Mouse (Mus musculus): ENCODE measurements around the gene Rap1a. TPM values are rescaled to one million over a fixed set of nuclear protein-coding genes. Genes with fewer than 3 reads are reported as not detected.

Gene Rap1a
- polyA plus RNA-seq, 1 experiment: 15.1 TPM

DNA sequence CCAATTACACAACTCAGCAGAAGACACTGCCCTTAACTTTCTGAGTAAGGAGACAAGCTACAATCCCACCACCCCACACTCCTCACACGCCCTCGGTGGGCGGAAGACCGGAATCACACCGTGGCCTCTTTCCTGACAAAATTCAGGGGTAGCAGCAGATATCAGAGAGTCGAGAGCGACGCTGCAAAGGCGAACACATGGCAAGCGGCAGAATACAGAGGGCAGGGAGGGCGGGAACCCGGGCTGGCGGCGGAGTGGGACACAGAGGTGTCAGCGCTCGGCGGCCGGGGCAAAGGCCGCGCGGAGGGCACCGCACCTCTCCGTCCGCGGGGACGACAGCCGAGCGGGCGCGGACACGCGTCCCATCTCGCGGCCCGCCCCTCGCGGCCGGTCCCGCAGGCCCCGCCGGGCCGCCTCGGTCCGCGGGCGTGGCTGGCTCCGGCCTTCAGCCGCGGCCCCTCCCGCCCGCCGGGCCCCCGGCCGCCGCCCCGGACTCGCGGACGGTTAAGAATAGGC, 403 bp downstream of the Rap1a start:
- Histone ChIP-seq H3K36me3 (ENCODE audit: control insufficient read depth, insufficient read depth) (no peaks in the 10 kb centered on the region), H3ac (ENCODE audit: control insufficient read depth, insufficient read length, low read depth) (peak overlapping the region; percentile 93), H3K27me3 (ENCODE audit: control insufficient read depth, insufficient read depth, insufficient read length) (no peaks in the 10 kb centered on the region), H3K79me3 (ENCODE audit: low read depth) (peaks cover 49% of the 10 kb centered on the region), H3K4me3 (ENCODE audit: insufficient read depth, poor library complexity, severe bottlenecking) (peak overlapping the region; percentile 66), H3K79me2 (ENCODE audit: control insufficient read depth, insufficient read depth) (peaks cover 54% of the 10 kb centered on the region)
- TF ChIP-seq USF1 (IDR thresholded peaks at IDR 0.05; ENCODE audit: low read depth) (no peak), CTCF (IDR thresholded peaks at IDR 0.05; ENCODE audit: control insufficient read depth, insufficient read depth, insufficient read length) (no peak), FOSL1 (IDR thresholded peaks at IDR 0.05; ENCODE audit: insufficient read depth, low read length, poor library complexity, severe bottlenecking) (no peak), CEBPB (IDR thresholded peaks at IDR 0.05; ENCODE audit: low read depth) (no peak), MYOD1 (IDR thresholded peaks at IDR 0.05; ENCODE audit: control insufficient read depth, insufficient read length, low read depth) (no peak), MYOG (IDR thresholded peaks at IDR 0.05; ENCODE audit: control insufficient read depth, extremely low read depth, insufficient read length) (no peak), MAX (IDR thresholded peaks at IDR 0.05) (peak; percentile 23)

DNA sequence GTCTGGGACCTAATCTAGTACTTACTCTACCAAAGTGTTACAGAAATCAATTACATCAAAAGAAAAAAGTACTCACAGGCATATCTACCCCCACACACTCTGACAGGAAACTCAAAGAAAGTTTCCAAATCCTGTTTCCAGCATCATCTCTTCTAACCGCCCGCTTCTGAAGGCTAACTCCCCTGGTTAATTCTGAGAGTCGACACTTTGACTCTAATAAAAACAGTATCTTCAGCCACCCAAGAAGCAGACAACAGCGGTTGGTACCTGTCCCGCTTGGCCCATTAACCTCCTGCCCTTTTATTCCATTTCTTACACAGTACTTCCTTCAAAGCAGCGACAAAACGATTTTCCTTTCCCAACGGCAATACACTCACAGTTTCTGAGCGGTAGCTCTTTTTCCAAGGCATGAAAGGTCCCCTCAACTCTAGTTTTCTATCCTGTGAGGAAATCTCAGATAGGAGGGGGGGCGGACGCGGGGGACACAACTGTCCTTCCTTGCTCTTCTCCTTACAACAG, 921 bp downstream of the Rap1a start:
- Histone ChIP-seq H3K27me3 (ENCODE audit: control insufficient read depth, insufficient read depth, insufficient read length) (no peaks in the 10 kb centered on the region), H3K36me3 (ENCODE audit: control insufficient read depth, insufficient read depth) (no peaks in the 10 kb centered on the region), H3K79me3 (ENCODE audit: low read depth) (peaks cover 53% of the 10 kb centered on the region), H3K4me3 (ENCODE audit: insufficient read depth, poor library complexity, severe bottlenecking) (peak overlapping the region; percentile 66), H3K79me2 (ENCODE audit: control insufficient read depth, insufficient read depth) (peaks cover 59% of the 10 kb centered on the region), H3ac (ENCODE audit: control insufficient read depth, insufficient read length, low read depth) (peak overlapping the region; percentile 93)
- TF ChIP-seq CTCF (IDR thresholded peaks at IDR 0.05; ENCODE audit: control insufficient read depth, insufficient read depth, insufficient read length): no peak
- TF ChIP-seq MYOG (IDR thresholded peaks at IDR 0.05; ENCODE audit: control insufficient read depth, extremely low read depth, insufficient read length): no peak
- no peak for TF ChIP-seq CEBPB (IDR thresholded peaks at IDR 0.05; ENCODE audit: low read depth)
- TF ChIP-seq MAX (IDR thresholded peaks at IDR 0.05): no peak
- TF ChIP-seq USF1 (IDR thresholded peaks at IDR 0.05; ENCODE audit: low read depth): no peak
- TF ChIP-seq MYOD1 (IDR thresholded peaks at IDR 0.05; ENCODE audit: control insufficient read depth, insufficient read length, low read depth): no peak
- TF ChIP-seq FOSL1 (IDR thresholded peaks at IDR 0.05; ENCODE audit: insufficient read depth, low read length, poor library complexity, severe bottlenecking): no peak

DNA sequence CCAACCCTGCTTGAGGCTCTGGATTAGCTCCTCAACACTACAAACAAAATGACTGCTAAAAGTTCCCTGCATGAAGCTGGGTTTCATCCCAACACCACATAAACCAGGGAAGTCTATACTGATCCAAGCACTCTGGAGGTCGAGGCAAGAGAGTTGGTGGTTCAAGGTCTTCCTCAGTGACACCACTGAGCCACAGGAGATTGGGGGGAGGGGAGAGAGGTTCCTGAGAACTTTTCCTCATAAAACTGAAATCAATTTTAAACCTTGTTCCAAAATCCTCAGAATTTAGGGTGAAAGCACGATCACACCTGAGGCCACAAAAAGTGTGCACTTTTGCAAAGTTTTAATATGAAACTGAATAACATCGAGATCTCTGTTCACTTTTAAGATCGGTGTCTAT, 1.8 kb downstream of the Rap1a start:
- Histone ChIP-seq H3K4me3 (ENCODE audit: insufficient read depth, poor library complexity, severe bottlenecking) (no peak overlapping the region), H3K27me3 (ENCODE audit: control insufficient read depth, insufficient read depth, insufficient read length) (no peaks in the 10 kb centered on the region), H3ac (ENCODE audit: control insufficient read depth, insufficient read length, low read depth) (no peak overlapping the region), H3K79me2 (ENCODE audit: control insufficient read depth, insufficient read depth) (peaks cover 67% of the 10 kb centered on the region), H3K79me3 (ENCODE audit: low read depth) (peaks cover 61% of the 10 kb centered on the region), H3K36me3 (ENCODE audit: control insufficient read depth, insufficient read depth) (no peaks in the 10 kb centered on the region)
- no peak for TF ChIP-seq FOSL1 (IDR thresholded peaks at IDR 0.05; ENCODE audit: insufficient read depth, low read length, poor library complexity, severe bottlenecking)
- no peak for TF ChIP-seq USF1 (IDR thresholded peaks at IDR 0.05; ENCODE audit: low read depth)
- no peak for TF ChIP-seq MAX (IDR thresholded peaks at IDR 0.05)
- no peak for TF ChIP-seq MYOG (IDR thresholded peaks at IDR 0.05; ENCODE audit: control insufficient read depth, extremely low read depth, insufficient read length)

DNA sequence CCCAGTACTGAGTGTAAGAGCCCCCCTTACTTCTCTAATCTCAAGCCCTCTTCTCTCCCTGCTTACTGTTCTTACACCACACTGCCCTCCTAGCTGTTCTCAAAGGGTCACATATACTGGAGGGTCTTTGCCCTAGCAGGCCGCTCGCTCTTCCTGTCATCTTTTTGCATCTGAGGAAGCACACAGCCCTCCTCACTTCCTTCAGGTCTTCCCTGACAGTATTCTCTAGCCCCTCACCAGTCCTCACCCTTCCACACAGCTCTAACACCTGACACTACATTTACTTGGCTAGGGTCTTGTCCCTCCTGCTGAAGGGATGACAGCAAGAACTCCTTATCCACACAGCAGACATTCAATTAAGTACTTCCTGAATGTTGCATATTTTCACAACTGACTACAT, 2.4 kb downstream of the Rap1a start:
- TF ChIP-seq MYOG (IDR thresholded peaks at IDR 0.05; ENCODE audit: control insufficient read depth, extremely low read depth, insufficient read length) (no peak), CEBPB (IDR thresholded peaks at IDR 0.05; ENCODE audit: low read depth) (no peak), CTCF (IDR thresholded peaks at IDR 0.05; ENCODE audit: control insufficient read depth, insufficient read depth, insufficient read length) (no peak), USF1 (IDR thresholded peaks at IDR 0.05; ENCODE audit: low read depth) (no peak), MAX (IDR thresholded peaks at IDR 0.05) (no peak), MYOD1 (IDR thresholded peaks at IDR 0.05; ENCODE audit: control insufficient read depth, insufficient read length, low read depth) (no peak), FOSL1 (IDR thresholded peaks at IDR 0.05; ENCODE audit: insufficient read depth, low read length, poor library complexity, severe bottlenecking) (no peak)
- no peak overlapping the region for H3ac ChIP-seq (ENCODE audit: control insufficient read depth, insufficient read length, low read depth)
- peaks cover 73% of the 10 kb centered on the region for H3K79me2 ChIP-seq (ENCODE audit: control insufficient read depth, insufficient read depth)
- H3K27me3 ChIP-seq (ENCODE audit: control insufficient read depth, insufficient read depth, insufficient read length): no peaks in the 10 kb centered on the region
- H3K4me3 ChIP-seq (ENCODE audit: insufficient read depth, poor library complexity, severe bottlenecking): no peak overlapping the region
- H3K79me3 ChIP-seq (ENCODE audit: low read depth): peaks cover 67% of the 10 kb centered on the region
- no peaks in the 10 kb centered on the region for H3K36me3 ChIP-seq (ENCODE audit: control insufficient read depth, insufficient read depth)

DNA sequence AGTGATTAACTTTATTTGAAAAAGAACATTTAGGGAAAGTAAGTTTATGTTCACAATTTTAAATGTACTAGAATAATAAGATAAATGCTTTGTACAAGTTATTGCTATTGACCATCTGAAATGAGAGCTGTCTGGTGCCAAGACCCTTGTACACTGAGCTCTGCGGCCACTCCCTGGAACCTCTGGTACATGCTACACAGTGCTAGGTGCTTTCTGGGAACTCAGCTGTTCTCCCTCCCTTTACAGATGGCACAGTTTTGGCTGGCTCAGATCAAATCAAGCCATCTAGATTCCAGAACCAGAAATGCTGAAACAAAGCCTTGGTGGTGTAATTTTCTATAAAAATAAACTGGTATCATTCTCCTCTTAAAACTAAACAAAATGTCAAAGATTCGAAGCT, 3.7 kb downstream of the Rap1a start:
- Histone ChIP-seq H3K79me3 (ENCODE audit: low read depth) (peaks cover 78% of the 10 kb centered on the region), H3ac (ENCODE audit: control insufficient read depth, insufficient read length, low read depth) (no peak overlapping the region), H3K79me2 (ENCODE audit: control insufficient read depth, insufficient read depth) (peaks cover 87% of the 10 kb centered on the region), H3K4me3 (ENCODE audit: insufficient read depth, poor library complexity, severe bottlenecking) (no peak overlapping the region), H3K36me3 (ENCODE audit: control insufficient read depth, insufficient read depth) (no peaks in the 10 kb centered on the region), H3K27me3 (ENCODE audit: control insufficient read depth, insufficient read depth, insufficient read length) (no peaks in the 10 kb centered on the region)
- TF ChIP-seq USF1 (IDR thresholded peaks at IDR 0.05; ENCODE audit: low read depth): no peak

DNA sequence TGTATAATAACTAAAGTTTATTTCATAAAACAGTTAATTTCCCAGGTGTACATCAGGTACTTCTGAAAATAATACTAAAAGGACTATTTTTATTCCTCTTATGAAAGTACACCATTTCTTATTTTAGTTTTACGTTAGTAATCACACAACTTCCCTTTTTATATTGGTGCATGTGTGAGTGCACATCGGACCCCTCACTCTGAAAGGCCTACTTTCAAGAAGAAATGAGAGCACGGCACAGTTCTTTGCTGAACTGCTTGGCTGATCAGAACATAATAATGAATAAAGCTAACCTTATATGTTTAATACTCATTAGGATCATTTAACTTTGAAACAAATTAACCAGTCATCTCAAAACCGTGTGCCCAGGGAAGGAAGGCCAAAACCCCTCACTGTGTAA, 4.4 kb downstream of the Rap1a start:
- no peak for TF ChIP-seq CEBPB (IDR thresholded peaks at IDR 0.05; ENCODE audit: low read depth)
- no peak for TF ChIP-seq MYOG (IDR thresholded peaks at IDR 0.05; ENCODE audit: control insufficient read depth, extremely low read depth, insufficient read length)
- TF ChIP-seq MAX (IDR thresholded peaks at IDR 0.05): no peak
- no peak for TF ChIP-seq FOSL1 (IDR thresholded peaks at IDR 0.05; ENCODE audit: insufficient read depth, low read length, poor library complexity, severe bottlenecking)
- TF ChIP-seq USF1 (IDR thresholded peaks at IDR 0.05; ENCODE audit: low read depth): no peak
- TF ChIP-seq CTCF (IDR thresholded peaks at IDR 0.05; ENCODE audit: control insufficient read depth, insufficient read depth, insufficient read length): no peak
- no peak for TF ChIP-seq MYOD1 (IDR thresholded peaks at IDR 0.05; ENCODE audit: control insufficient read depth, insufficient read length, low read depth)
- no peaks in the 10 kb centered on the region for H3K27me3 ChIP-seq (ENCODE audit: control insufficient read depth, insufficient read depth, insufficient read length)
- no peak overlapping the region for H3ac ChIP-seq (ENCODE audit: control insufficient read depth, insufficient read length, low read depth)
- peaks cover 94% of the 10 kb centered on the region for H3K79me2 ChIP-seq (ENCODE audit: control insufficient read depth, insufficient read depth)
- no peak overlapping the region for H3K4me3 ChIP-seq (ENCODE audit: insufficient read depth, poor library complexity, severe bottlenecking)
- H3K79me3 ChIP-seq (ENCODE audit: low read depth): peaks cover 83% of the 10 kb centered on the region
- no peaks in the 10 kb centered on the region for H3K36me3 ChIP-seq (ENCODE audit: control insufficient read depth, insufficient read depth)
